Mouse (Mus musculus): Measurements from ENCODE around the gene Gm21293. TPM values are rescaled to one million over a fixed set of nuclear protein-coding genes. Genes with fewer than 3 reads are reported as not detected.
"Not testable (repeated sequence)": the region's sequence is repeated elsewhere in the genome, so short reads cannot be mapped to it uniquely, and the experiment has no call there.

Gm21293 gene
- not detected in 2 replicates for polyA plus RNA-seq (2015; fragmentation: Nextera tagmentation; extraction: Ambion mirVana)

DNA sequence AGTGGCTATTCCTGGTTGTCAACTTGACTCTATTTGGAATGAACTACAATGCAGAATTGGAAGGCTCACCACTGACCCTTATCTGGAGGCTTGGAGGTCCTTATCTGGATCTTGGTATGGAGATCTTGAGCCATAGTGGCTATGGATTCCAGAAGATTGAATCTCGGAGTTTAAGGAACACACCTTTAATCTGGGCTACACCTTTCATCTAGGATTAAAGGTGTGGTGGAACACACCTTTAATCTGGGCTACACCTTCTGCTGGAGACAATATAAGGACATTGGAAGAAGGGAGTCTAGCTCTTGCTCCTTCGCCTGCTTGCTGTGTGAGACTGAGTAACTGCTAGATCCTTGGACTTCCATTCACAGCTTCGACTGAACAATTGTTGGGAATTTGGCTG lies at the start of gene Gm21293:
Gene Gm21293, plus strand, starts transcription at position 301 of the 400 bp plus-strand sequence.
- not testable (repeated sequence) for ATAC-seq (ENCODE audit: low FRiP score, low TSS enrichment); H3K27ac ChIP-seq (replicated peaks); H3K27me3 ChIP-seq (ENCODE audit: control insufficient read depth, insufficient read depth, low read length); H3K4me3 ChIP-seq (ENCODE audit: low read depth, low read length); H3K36me3 ChIP-seq (ENCODE audit: control insufficient read depth, insufficient read depth, low read length); DNase-seq (ENCODE audit: low spot score); H3K9me3 ChIP-seq (ENCODE audit: control insufficient read depth, low read length); H3K4me2 ChIP-seq (replicated peaks; ENCODE audit: low read depth); H3K4me1 ChIP-seq (replicated peaks; ENCODE audit: control insufficient read depth, insufficient read depth); H3K9ac ChIP-seq (ENCODE audit: low read length)
- no CpG with 5 or more reads among the region's 3 CpGs for WGBS

DNA sequence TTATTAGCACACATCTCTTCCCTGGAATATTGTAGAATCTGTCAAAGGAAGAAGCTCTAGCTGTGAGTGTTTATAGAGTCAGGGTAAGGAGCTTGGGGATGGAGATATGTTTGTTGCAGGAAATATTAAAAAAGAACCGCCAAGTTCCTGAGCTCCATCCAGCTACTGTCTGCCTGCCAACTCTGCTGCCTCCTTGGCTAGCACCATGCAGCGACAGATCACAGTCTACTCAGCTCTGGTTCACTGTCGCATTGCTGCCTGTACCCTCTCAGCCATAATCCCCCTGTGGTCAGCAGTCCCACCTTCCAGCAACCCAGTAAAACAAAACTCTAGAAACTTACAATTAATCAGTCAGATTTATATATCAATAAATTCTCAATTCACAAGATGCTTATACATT lies 32.7 kb upstream of the Gm21293 start:
- H3K4me2 ChIP-seq (replicated peaks; ENCODE audit: low read depth): no peak overlapping the region
- ATAC-seq (ENCODE audit: low FRiP score, low TSS enrichment) (no peak), DNase-seq (ENCODE audit: low spot score) (no peak)
- 43% methylated on average over 3 of the region's 3 CpGs for WGBS
- H3K9me3 ChIP-seq (ENCODE audit: control insufficient read depth, low read length): no peaks in the 10 kb centered on the region
- no peak overlapping the region for H3K9ac ChIP-seq (ENCODE audit: low read length)
- H3K36me3 ChIP-seq (ENCODE audit: control insufficient read depth, insufficient read depth, low read length): no peaks in the 10 kb centered on the region
- no peak for TF ChIP-seq CTCF (IDR thresholded peaks at IDR 0.05; ENCODE audit: low read depth)
- no peak for TF ChIP-seq EP300 (optimal IDR thresholded peaks at IDR 0.05)
- no peaks in the 10 kb centered on the region for H3K27me3 ChIP-seq (ENCODE audit: control insufficient read depth, insufficient read depth, low read length)
- H3K4me3 ChIP-seq (ENCODE audit: low read depth, low read length): no peak overlapping the region
- no peaks in the 10 kb centered on the region for H3K4me1 ChIP-seq (replicated peaks; ENCODE audit: control insufficient read depth, insufficient read depth)
- no peak overlapping the region for H3K27ac ChIP-seq (replicated peaks)

DNA sequence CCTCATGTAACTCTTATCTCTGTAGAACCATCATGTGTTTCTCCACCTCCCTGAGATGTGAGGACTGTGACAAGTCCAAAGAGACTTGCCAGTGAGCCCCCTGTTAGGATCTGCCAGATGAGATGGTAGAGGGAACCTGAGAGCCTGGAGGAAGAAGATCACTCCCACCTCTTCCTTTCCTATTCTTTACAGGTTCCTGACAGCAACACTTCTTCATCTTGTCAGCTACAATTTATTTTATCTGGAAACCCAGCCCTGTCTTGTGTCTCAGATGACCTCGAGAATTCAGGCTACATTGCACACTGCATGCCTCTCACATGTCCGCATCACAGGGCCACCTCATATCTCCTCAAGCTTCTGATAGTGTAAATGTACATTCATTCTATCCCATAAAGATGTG lies 24.5 kb upstream of the Gm21293 start:
- H3K4me2 ChIP-seq (replicated peaks; ENCODE audit: low read depth): no peak overlapping the region
- H3K4me3 ChIP-seq (ENCODE audit: low read depth, low read length): no peak overlapping the region
- no peaks in the 10 kb centered on the region for H3K9me3 ChIP-seq (ENCODE audit: control insufficient read depth, low read length)
- H3K4me1 ChIP-seq (replicated peaks; ENCODE audit: control insufficient read depth, insufficient read depth): no peaks in the 10 kb centered on the region
- WGBS: 61% methylated on average over 2 of the region's 2 CpGs
- H3K27me3 ChIP-seq (ENCODE audit: control insufficient read depth, insufficient read depth, low read length): no peaks in the 10 kb centered on the region
- no peak for DNase-seq (ENCODE audit: low spot score)
- no peaks in the 10 kb centered on the region for H3K36me3 ChIP-seq (ENCODE audit: control insufficient read depth, insufficient read depth, low read length)
- H3K27ac ChIP-seq (replicated peaks): no peak overlapping the region
- no peak for TF ChIP-seq CTCF (IDR thresholded peaks at IDR 0.05; ENCODE audit: low read depth)
- no peak for TF ChIP-seq EP300 (optimal IDR thresholded peaks at IDR 0.05)
- ATAC-seq (ENCODE audit: low FRiP score, low TSS enrichment): no peak
- H3K9ac ChIP-seq (ENCODE audit: low read length): no peak overlapping the region

DNA sequence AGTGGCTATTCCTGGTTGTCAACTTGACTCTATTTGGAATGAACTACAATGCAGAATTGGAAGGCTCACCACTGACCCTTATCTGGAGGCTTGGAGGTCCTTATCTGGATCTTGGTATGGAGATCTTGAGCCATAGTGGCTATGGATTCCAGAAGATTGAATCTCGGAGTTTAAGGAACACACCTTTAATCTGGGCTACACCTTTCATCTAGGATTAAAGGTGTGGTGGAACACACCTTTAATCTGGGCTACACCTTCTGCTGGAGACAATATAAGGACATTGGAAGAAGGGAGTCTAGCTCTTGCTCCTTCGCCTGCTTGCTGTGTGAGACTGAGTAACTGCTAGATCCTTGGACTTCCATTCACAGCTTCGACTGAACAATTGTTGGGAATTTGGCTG lies 8.4 kb downstream of the Gm21293 start, which contains the start of gene Gm6763:
Gene Gm6763, plus strand, starts transcription at position 301 of the 400 bp plus-strand sequence.
- H3K4me2 ChIP-seq (replicated peaks; ENCODE audit: low read depth); H3K4me3 ChIP-seq (ENCODE audit: low read depth, low read length); H3K9ac ChIP-seq (ENCODE audit: low read length); H3K27ac ChIP-seq (replicated peaks); H3K36me3 ChIP-seq (ENCODE audit: control insufficient read depth, insufficient read depth, low read length); H3K9me3 ChIP-seq (ENCODE audit: control insufficient read depth, low read length); H3K4me1 ChIP-seq (replicated peaks; ENCODE audit: control insufficient read depth, insufficient read depth); DNase-seq (ENCODE audit: low spot score); ATAC-seq (ENCODE audit: low FRiP score, low TSS enrichment); H3K27me3 ChIP-seq (ENCODE audit: control insufficient read depth, insufficient read depth, low read length): not testable (repeated sequence)
- WGBS: no CpG with 5 or more reads among the region's 3 CpGs

DNA sequence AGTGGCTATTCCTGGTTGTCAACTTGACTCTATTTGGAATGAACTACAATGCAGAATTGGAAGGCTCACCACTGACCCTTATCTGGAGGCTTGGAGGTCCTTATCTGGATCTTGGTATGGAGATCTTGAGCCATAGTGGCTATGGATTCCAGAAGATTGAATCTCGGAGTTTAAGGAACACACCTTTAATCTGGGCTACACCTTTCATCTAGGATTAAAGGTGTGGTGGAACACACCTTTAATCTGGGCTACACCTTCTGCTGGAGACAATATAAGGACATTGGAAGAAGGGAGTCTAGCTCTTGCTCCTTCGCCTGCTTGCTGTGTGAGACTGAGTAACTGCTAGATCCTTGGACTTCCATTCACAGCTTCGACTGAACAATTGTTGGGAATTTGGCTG lies 16.9 kb downstream of the Gm21293 start, which contains the start of gene Gm8764:
Gene Gm8764, plus strand, starts transcription at position 301 of the 400 bp plus-strand sequence.
- H3K4me1 ChIP-seq (replicated peaks; ENCODE audit: control insufficient read depth, insufficient read depth); H3K4me2 ChIP-seq (replicated peaks; ENCODE audit: low read depth); H3K27ac ChIP-seq (replicated peaks); ATAC-seq (ENCODE audit: low FRiP score, low TSS enrichment); H3K9ac ChIP-seq (ENCODE audit: low read length); H3K27me3 ChIP-seq (ENCODE audit: control insufficient read depth, insufficient read depth, low read length); H3K9me3 ChIP-seq (ENCODE audit: control insufficient read depth, low read length); H3K4me3 ChIP-seq (ENCODE audit: low read depth, low read length); DNase-seq (ENCODE audit: low spot score); H3K36me3 ChIP-seq (ENCODE audit: control insufficient read depth, insufficient read depth, low read length): not testable (repeated sequence)
- WGBS: no CpG with 5 or more reads among the region's 3 CpGs

DNA sequence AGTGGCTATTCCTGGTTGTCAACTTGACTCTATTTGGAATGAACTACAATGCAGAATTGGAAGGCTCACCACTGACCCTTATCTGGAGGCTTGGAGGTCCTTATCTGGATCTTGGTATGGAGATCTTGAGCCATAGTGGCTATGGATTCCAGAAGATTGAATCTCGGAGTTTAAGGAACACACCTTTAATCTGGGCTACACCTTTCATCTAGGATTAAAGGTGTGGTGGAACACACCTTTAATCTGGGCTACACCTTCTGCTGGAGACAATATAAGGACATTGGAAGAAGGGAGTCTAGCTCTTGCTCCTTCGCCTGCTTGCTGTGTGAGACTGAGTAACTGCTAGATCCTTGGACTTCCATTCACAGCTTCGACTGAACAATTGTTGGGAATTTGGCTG lies 25.4 kb downstream of the Gm21293 start, which contains the start of gene Gm21304:
Gene Gm21304, plus strand, starts transcription at position 301 of the 400 bp plus-strand sequence.
- not testable (repeated sequence) for H3K9ac ChIP-seq (ENCODE audit: low read length); H3K27ac ChIP-seq (replicated peaks); DNase-seq (ENCODE audit: low spot score); H3K4me1 ChIP-seq (replicated peaks; ENCODE audit: control insufficient read depth, insufficient read depth); H3K36me3 ChIP-seq (ENCODE audit: control insufficient read depth, insufficient read depth, low read length); H3K4me3 ChIP-seq (ENCODE audit: low read depth, low read length); H3K27me3 ChIP-seq (ENCODE audit: control insufficient read depth, insufficient read depth, low read length); H3K9me3 ChIP-seq (ENCODE audit: control insufficient read depth, low read length); H3K4me2 ChIP-seq (replicated peaks; ENCODE audit: low read depth); ATAC-seq (ENCODE audit: low FRiP score, low TSS enrichment)
- WGBS: no CpG with 5 or more reads among the region's 3 CpGs

DNA sequence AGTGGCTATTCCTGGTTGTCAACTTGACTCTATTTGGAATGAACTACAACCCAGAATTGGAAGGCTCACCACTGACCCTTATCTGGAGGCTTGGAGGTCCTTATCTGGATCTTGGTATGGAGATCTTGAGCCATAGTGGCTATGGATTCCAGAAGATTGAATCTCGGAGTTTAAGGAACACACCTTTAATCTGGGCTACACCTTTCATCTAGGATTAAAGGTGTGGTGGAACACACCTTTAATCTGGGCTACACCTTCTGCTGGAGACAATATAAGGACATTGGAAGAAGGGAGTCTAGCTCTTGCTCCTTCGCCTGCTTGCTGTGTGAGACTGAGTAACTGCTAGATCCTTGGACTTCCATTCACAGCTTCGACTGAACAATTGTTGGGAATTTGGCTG lies 33.9 kb downstream of the Gm21293 start, which contains the start of gene Gm21312:
Gene Gm21312, plus strand, starts transcription at position 301 of the 400 bp plus-strand sequence.
- not testable (repeated sequence) for H3K4me1 ChIP-seq (replicated peaks; ENCODE audit: control insufficient read depth, insufficient read depth); H3K4me3 ChIP-seq (ENCODE audit: low read depth, low read length); H3K9me3 ChIP-seq (ENCODE audit: control insufficient read depth, low read length); H3K27ac ChIP-seq (replicated peaks); H3K9ac ChIP-seq (ENCODE audit: low read length); H3K4me2 ChIP-seq (replicated peaks; ENCODE audit: low read depth); ATAC-seq (ENCODE audit: low FRiP score, low TSS enrichment); H3K27me3 ChIP-seq (ENCODE audit: control insufficient read depth, insufficient read depth, low read length); H3K36me3 ChIP-seq (ENCODE audit: control insufficient read depth, insufficient read depth, low read length); DNase-seq (ENCODE audit: low spot score)
- WGBS: no CpG with 5 or more reads among the region's 3 CpGs

DNA sequence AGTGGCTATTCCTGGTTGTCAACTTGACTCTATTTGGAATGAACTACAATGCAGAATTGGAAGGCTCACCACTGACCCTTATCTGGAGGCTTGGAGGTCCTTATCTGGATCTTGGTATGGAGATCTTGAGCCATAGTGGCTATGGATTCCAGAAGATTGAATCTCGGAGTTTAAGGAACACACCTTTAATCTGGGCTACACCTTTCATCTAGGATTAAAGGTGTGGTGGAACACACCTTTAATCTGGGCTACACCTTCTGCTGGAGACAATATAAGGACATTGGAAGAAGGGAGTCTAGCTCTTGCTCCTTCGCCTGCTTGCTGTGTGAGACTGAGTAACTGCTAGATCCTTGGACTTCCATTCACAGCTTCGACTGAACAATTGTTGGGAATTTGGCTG lies 42.4 kb downstream of the Gm21293 start, which contains the start of gene Gm20765:
Gene Gm20765, plus strand, starts transcription at position 301 of the 400 bp plus-strand sequence.
- not testable (repeated sequence) for ATAC-seq (ENCODE audit: low FRiP score, low TSS enrichment); H3K4me3 ChIP-seq (ENCODE audit: low read depth, low read length); H3K27me3 ChIP-seq (ENCODE audit: control insufficient read depth, insufficient read depth, low read length); H3K4me1 ChIP-seq (replicated peaks; ENCODE audit: control insufficient read depth, insufficient read depth); DNase-seq (ENCODE audit: low spot score); H3K36me3 ChIP-seq (ENCODE audit: control insufficient read depth, insufficient read depth, low read length); H3K27ac ChIP-seq (replicated peaks); H3K4me2 ChIP-seq (replicated peaks; ENCODE audit: low read depth); H3K9ac ChIP-seq (ENCODE audit: low read length); H3K9me3 ChIP-seq (ENCODE audit: control insufficient read depth, low read length)
- no CpG with 5 or more reads among the region's 3 CpGs for WGBS

DNA sequence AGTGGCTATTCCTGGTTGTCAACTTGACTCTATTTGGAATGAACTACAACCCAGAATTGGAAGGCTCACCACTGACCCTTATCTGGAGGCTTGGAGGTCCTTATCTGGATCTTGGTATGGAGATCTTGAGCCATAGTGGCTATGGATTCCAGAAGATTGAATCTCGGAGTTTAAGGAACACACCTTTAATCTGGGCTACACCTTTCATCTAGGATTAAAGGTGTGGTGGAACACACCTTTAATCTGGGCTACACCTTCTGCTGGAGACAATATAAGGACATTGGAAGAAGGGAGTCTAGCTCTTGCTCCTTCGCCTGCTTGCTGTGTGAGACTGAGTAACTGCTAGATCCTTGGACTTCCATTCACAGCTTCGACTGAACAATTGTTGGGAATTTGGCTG lies 51.0 kb downstream of the Gm21293 start, which contains the start of gene Gm4340:
Gene Gm4340, plus strand, starts transcription at position 301 of the 400 bp plus-strand sequence.
- H3K9me3 ChIP-seq (ENCODE audit: control insufficient read depth, low read length); H3K36me3 ChIP-seq (ENCODE audit: control insufficient read depth, insufficient read depth, low read length); H3K4me1 ChIP-seq (replicated peaks; ENCODE audit: control insufficient read depth, insufficient read depth); H3K27ac ChIP-seq (replicated peaks); H3K4me3 ChIP-seq (ENCODE audit: low read depth, low read length); DNase-seq (ENCODE audit: low spot score); H3K9ac ChIP-seq (ENCODE audit: low read length); ATAC-seq (ENCODE audit: low FRiP score, low TSS enrichment); H3K4me2 ChIP-seq (replicated peaks; ENCODE audit: low read depth); H3K27me3 ChIP-seq (ENCODE audit: control insufficient read depth, insufficient read depth, low read length): not testable (repeated sequence)
- no CpG with 5 or more reads among the region's 3 CpGs for WGBS
